Mouse (Mus musculus) right cerebral cortex, postnatal 25 days (tissue): ENCODE measurements around the gene Vmn1r231.
A peak's percentile ranks its signal among the peaks of the same experiment; 100 is the strongest.

ENCODE experiments used
- DNase-seq: peaks from one replicate; pipeline ENCODE4 v3.0.0; 2022

Vmn1r231 gene

GRCm38 (mm10) chr17:20904991-20905390, at the start of gene Vmn1r231:
Gene Vmn1r231 (minus strand): TSS chr17:20905091.
- DNase-seq = no peak

DNA sequence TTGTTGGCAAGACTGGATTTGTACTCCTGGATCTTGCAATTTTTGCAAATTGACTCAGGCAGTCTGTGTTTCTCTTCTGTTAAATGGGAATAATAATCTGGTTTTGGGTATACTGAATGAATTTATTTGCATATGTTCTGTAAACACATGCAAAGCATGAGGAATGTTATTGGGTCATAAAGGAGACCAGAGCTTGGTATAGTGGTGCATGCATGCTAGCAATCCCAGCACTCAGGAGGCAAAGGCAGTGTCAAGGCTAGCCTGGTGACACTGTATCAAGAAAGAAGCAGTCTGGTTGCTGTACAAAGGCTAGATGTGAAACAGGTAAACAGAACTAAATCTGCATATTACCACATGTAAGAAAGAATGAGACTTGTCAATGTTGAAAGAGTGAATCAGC, 41.7 kb upstream of the Vmn1r231 start:
- DNase-seq = no peak

DNA sequence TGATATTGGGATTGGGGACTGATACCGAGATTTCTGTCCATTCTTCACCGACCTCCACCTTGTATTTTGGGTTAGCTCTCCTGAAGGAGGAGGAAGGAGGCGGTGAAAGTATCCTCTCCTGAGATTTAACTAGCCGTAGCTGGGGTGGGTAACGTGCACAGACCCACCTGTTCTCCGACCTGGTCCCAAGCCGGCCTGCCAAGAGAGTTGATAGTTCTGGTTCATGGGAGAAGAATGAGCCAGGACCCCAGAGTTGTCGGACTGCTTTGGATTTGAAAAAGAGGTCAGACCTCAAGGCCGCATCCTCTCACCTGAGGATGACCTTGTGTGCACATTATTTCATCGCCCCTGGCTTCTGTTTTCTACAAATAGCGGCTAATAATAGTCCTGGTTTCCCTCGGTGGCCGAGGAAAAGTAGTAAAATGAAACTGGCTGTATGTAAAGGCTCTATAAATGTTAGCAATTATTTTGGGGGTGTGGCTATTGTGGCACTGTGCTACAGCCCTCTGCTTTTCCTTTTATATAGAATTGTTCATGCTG, 41.2 kb upstream of the Vmn1r231 start:
- DNase-seq = no peak

DNA sequence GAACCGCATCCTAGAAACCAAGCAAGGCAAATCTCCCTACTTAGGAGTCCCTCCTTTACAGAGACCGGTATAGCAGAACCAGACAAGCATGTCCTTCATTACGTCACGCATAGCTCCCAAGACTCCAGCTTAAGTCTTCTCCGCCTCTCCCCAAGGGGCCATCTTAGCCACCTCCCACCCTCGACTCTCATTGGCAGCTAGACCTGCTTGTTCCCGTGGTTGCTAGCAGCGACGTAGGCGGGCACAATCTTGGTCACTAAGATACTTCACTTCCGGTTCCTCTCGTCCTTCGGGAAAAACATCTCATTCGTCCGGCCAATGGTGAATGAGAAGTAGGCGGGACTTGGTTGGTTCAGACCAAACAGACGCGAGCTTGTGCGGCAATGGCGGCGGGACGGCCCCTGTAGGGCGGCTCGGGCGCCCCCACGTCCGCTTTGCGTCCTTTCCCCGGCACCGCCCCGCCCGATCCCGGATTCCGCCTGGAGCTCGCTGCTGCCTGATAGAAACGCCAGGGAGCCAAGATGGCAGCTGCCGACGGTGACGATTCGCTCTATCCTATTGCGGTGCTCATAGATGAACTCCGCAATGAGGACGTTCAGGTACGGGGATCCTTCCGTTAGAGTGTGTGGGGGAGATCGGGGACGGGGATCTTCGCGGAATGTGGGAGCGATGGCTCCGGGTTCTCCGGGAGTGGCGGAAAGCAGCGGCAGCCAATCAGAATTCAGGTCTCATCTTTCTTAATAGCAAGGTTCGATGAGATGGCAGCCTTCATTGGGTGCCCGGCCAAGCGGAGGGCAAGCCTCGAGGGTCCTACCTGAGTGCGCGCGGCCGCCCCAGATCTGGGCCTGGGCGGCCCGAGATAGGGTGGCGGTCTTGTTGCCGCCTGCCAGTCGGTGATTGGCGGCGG, 40.3 kb upstream of the Vmn1r231 start, which contains the start of gene Ppp2r1a:
Ppp2r1a (plus strand) TSS at position 327 of the 907 bp plus-strand sequence.
- peak; percentile 98 for DNase-seq

DNA sequence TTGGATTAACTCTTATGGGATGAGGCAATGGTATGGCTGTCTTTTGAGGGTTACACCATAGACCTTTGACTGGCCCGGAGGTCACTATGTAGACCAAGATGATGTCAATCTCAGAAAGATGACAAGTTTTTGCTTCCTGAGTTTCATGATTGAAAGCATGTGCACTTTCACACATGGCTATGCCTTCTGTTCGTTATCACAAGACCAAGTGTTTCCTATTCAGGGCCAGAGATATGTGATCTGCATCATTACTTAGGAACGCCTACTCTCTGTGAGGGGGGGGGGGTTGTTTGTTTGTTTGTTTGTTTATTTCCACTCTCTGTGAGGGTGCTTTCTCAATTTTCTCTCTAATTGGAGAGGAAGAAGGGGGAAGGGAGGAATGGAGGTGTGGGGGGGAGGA, 39.3 kb upstream of the Vmn1r231 start:
- DNase-seq = no peak

DNA sequence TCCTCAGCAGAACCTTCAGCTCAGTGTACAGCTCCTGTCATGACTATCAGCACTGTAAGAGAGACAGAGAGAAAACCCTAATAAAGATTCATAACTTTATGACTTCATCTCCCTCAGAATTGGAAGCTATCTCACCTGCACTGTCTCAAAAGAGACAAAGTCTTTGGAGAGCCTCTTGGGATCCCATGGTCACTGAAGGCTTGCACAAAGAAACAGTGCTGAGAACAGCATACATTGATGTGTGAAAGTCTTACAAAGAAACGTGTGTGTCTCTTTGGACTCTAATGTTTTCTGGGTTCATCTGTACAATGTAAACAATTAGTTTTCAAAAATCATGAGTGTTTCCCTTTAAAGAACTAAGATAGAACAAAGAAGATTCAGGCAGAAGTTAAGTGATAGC, 14.7 kb upstream of the Vmn1r231 start, which contains the start of gene Vmn1r232:
Vmn1r232 (minus strand) TSS at position 101 of the 400 bp plus-strand sequence.
- no peak for DNase-seq

DNA sequence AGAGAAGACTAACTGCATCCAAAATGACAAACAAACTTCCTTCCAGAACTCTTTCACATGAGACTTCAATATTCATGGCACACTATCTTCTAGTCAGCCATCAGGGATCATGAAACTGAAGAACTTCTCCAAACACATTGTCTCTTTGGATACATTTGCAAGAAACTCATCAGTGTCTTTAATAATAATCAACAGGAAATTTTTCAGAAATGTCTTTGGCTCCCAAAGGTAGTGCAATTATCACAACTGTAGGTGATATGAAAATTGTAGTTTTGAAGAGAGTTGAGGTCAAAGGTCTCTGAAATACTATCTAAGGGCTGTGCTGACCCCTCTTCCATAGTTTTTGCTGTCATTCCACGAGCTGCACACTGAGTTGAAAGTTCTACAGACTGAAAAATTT, 64.7 kb downstream of the Vmn1r231 start, which contains the start of gene Vmn1r230:
Vmn1r230 (plus strand) TSS at position 301 of the 400 bp plus-strand sequence.
- DNase-seq = no peak
